In genomic region chr4:124682270-124682669, GRCm38 (mm10) we compare ENCODE assay signal across 14 mouse cellular contexts. TPM values are rescaled to one million over a fixed set of nuclear protein-coding genes. Genes with fewer than 3 reads are reported as not detected.
DNase-seq lines count a peak whose midpoint lies in the region; ATAC-seq and TF ChIP-seq lines count a peak whose summit lies in the region.
"Had no signal": no experiment of that assay in that cellular context is flagged by ENCODE, and none has a peak within 500 bp of the region (broad histone marks: within the 10 kb centered on the region; RNA-seq: fewer than 3 reads in every experiment).

No protein-coding gene starts in this region.

- H3K27me3 ChIP-seq in lung, embryonic 16.5 days (ENCODE audit: control insufficient read depth, insufficient read depth, low read depth, low read length): no peaks in the 10 kb centered on the region
- H3K27me3 ChIP-seq in hindbrain, embryonic 16.5 days (replicated peaks; ENCODE audit: control insufficient read depth, insufficient read depth, low read length): no peaks in the 10 kb centered on the region
- H3K27me3 ChIP-seq: heart, embryonic 13.5 days; limb, embryonic 12.5 days; midbrain, embryonic 12.5 days had no signal

- no peak overlapping the region for H3K4me2 ChIP-seq in lung, embryonic 16.5 days (ENCODE audit: low read depth, low read length)
- no peak overlapping the region for H3K4me2 ChIP-seq in hindbrain, embryonic 16.5 days (ENCODE audit: low read length)
- H3K4me2 ChIP-seq: heart, embryonic 13.5 days; limb, embryonic 12.5 days; midbrain, embryonic 12.5 days had no signal

- H3K9ac ChIP-seq in lung, embryonic 16.5 days (ENCODE audit: low read length): no peak overlapping the region
- no peak overlapping the region for H3K9ac ChIP-seq in hindbrain, embryonic 16.5 days (ENCODE audit: low read depth, low read length)
- H3K9ac ChIP-seq: heart, embryonic 13.5 days; limb, embryonic 12.5 days; midbrain, embryonic 12.5 days had no signal

- no peaks in the 10 kb centered on the region; the same call in 1 of the 2 replicates for H3K4me1 ChIP-seq in lung, embryonic 16.5 days (replicated peaks; ENCODE audit: control insufficient read depth, insufficient read depth, low read length)
- H3K4me1 ChIP-seq in lung, adult 2 months (ENCODE audit: control insufficient read depth, insufficient read depth, low read length): peaks cover 3% of the 10 kb centered on the region; the same call in 1 of the 2 replicates
- no peaks in the 10 kb centered on the region for H3K4me1 ChIP-seq in hindbrain, embryonic 16.5 days (ENCODE audit: control insufficient read depth, insufficient read depth, low read depth, low read length)
- H3K4me1 ChIP-seq: limb, embryonic 12.5 days; midbrain, embryonic 12.5 days had no signal

- WGBS in lung, embryonic 16.5 days: 49% methylated on average over 7 of the region's 7 CpGs
- WGBS in lung, adult 2 months: 42% methylated on average over 7 of the region's 7 CpGs
- WGBS in hindbrain, embryonic 16.5 days: 59% methylated on average over 7 of the region's 7 CpGs

- no peak overlapping the region for H3K4me3 ChIP-seq in lung, embryonic 16.5 days (ENCODE audit: low read length)
- no peak overlapping the region for H3K4me3 ChIP-seq in lung, adult 2 months (replicated peaks; ENCODE audit: extremely low read depth, low read depth, low read length)
- no peak overlapping the region for H3K4me3 ChIP-seq in hindbrain, embryonic 16.5 days (ENCODE audit: low read length)
- H3K4me3 ChIP-seq: heart, embryonic 13.5 days; limb, embryonic 12.5 days; midbrain, embryonic 12.5 days had no signal

- ATAC-seq in lung, embryonic 16.5 days (ENCODE audit: low read depth): peak; percentile 5; the same call in 1 of the 2 replicates
- ATAC-seq in megakaryocyte-erythroid progenitor cell, adult 5-6 weeks (replicated peaks; ENCODE audit: low FRiP score, low TSS enrichment, poor library complexity, severe bottlenecking): 0 out of 2 replicates have a peak, but pooled peaks have one; percentile 26
- ATAC-seq in hindbrain, embryonic 16.5 days: no peak
- ATAC-seq: forebrain, embryonic 14.5 days had no signal

- H3K9me3 ChIP-seq in lung, embryonic 16.5 days (ENCODE audit: control insufficient read depth, low read length): no peaks in the 10 kb centered on the region
- H3K9me3 ChIP-seq in hindbrain, embryonic 16.5 days (ENCODE audit: control insufficient read depth, low read length): no peaks in the 10 kb centered on the region
- H3K9me3 ChIP-seq: heart, embryonic 13.5 days; limb, embryonic 12.5 days; midbrain, embryonic 12.5 days had no signal

- H3K36me3 ChIP-seq in lung, embryonic 16.5 days (ENCODE audit: control insufficient read depth, insufficient read depth, low read length): peaks cover 39% of the 10 kb centered on the region
- H3K36me3 ChIP-seq in hindbrain, embryonic 16.5 days (ENCODE audit: control insufficient read depth, insufficient read depth, low read length): peaks cover 40% of the 10 kb centered on the region

- TF ChIP-seq CTCF in lung, adult 2 months (IDR thresholded peaks at IDR 0.05; ENCODE audit: insufficient read depth, low read length): no peak

- TF ChIP-seq POLR2A in lung, adult 2 months (IDR thresholded peaks at IDR 0.05; ENCODE audit: borderline replicate concordance, extremely low read depth, low read depth, low read length): no peak

- DNase-seq in embryo, embryonic 11 days: peak; percentile 53
- DNase-seq in embryo, embryonic 9.5 days (ENCODE audit: extremely low spot score): no peak
- no peak for DNase-seq in lung, adult 2 months
- DNase-seq in ZHBTc4 (ENCODE audit: low read depth, low spot score): peak; percentile 57
- no peak for DNase-seq in urinary bladder, adult 18-20 months (ENCODE audit: low spot score in 2 of 2)
- DNase-seq: adrenal gland, postnatal 10 days; kidney, postnatal 25 days had no signal

- no peak overlapping the region for H3K27ac ChIP-seq in lung, embryonic 16.5 days (ENCODE audit: low read length)
- no peak overlapping the region for H3K27ac ChIP-seq in hindbrain, embryonic 16.5 days (ENCODE audit: low read depth, low read length)
- H3K27ac ChIP-seq: heart, embryonic 13.5 days; limb, embryonic 12.5 days; midbrain, embryonic 12.5 days had no signal

RNA-seq across cellular contexts. Expression of gene Utp11, which starts 11.1 kb away (rescaled TPM):
- polyA plus RNA-seq in lung, embryonic 16.5 days (2015; fragmentation: Nextera tagmentation; extraction: Ambion mirVana): 52.9 and 59.5 TPM in 2 replicates
- 4.4 and 7.2 TPM in 2 replicates for polyA plus RNA-seq in lung, adult 2 months (2012; rRNA removed)
- 54.9 and 55.0 TPM in 2 replicates for total RNA-seq in megakaryocyte-erythroid progenitor cell, adult 5-6 weeks (2014; fragmentation: Nextera tagmentation)
- 101 and 103 TPM in 2 replicates for total RNA-seq in megakaryocyte-erythroid progenitor cell, adult 5-6 weeks (2017)
- 37.9 TPM in 2 replicates for polyA plus RNA-seq in hindbrain, embryonic 16.5 days (2015; fragmentation: Nextera tagmentation; extraction: Ambion mirVana)

RNA-seq across cellular contexts. Expression of gene Fhl3, which starts 18.2 kb away (rescaled TPM):
- polyA plus RNA-seq in lung, embryonic 16.5 days (2015; fragmentation: Nextera tagmentation; extraction: Ambion mirVana): 6.6 and 8.0 TPM in 2 replicates
- polyA plus RNA-seq in lung, adult 2 months (2012; rRNA removed): 15.1 and 36.7 TPM in 2 replicates
- total RNA-seq in megakaryocyte-erythroid progenitor cell, adult 5-6 weeks (2014; fragmentation: Nextera tagmentation): 3.3 and 5.3 TPM in 2 replicates
- total RNA-seq in megakaryocyte-erythroid progenitor cell, adult 5-6 weeks (2017): 0.42 and 4.1 TPM in 2 replicates
- polyA plus RNA-seq in hindbrain, embryonic 16.5 days (2015; fragmentation: Nextera tagmentation; extraction: Ambion mirVana): 1.5 and 2.1 TPM in 2 replicates

RNA-seq across cellular contexts. Expression of gene Pou3f1, which starts 25.7 kb away (rescaled TPM):
- 0.06 and 0.13 TPM in 2 replicates for polyA plus RNA-seq in lung, embryonic 16.5 days (2015; fragmentation: Nextera tagmentation; extraction: Ambion mirVana)
- 0.16 and 0.22 TPM in 2 replicates for polyA plus RNA-seq in lung, adult 2 months (2012; rRNA removed)
- not detected in 2 replicates for total RNA-seq in megakaryocyte-erythroid progenitor cell, adult 5-6 weeks (2014; fragmentation: Nextera tagmentation)
- total RNA-seq in megakaryocyte-erythroid progenitor cell, adult 5-6 weeks (2017): 0.23 TPM in 1 of 2 replicates, not detected in the other
- 3.0 and 6.7 TPM in 2 replicates for polyA plus RNA-seq in hindbrain, embryonic 16.5 days (2015; fragmentation: Nextera tagmentation; extraction: Ambion mirVana)

RNA-seq across cellular contexts. Expression of gene Sf3a3, which starts 32.3 kb away (rescaled TPM):
- 122 and 134 TPM in 2 replicates for polyA plus RNA-seq in lung, embryonic 16.5 days (2015; fragmentation: Nextera tagmentation; extraction: Ambion mirVana)
- polyA plus RNA-seq in lung, adult 2 months (2012; rRNA removed): 8.1 and 11.5 TPM in 2 replicates
- total RNA-seq in megakaryocyte-erythroid progenitor cell, adult 5-6 weeks (2014; fragmentation: Nextera tagmentation): 99.2 and 101 TPM in 2 replicates
- 208 and 222 TPM in 2 replicates for total RNA-seq in megakaryocyte-erythroid progenitor cell, adult 5-6 weeks (2017)
- polyA plus RNA-seq in hindbrain, embryonic 16.5 days (2015; fragmentation: Nextera tagmentation; extraction: Ambion mirVana): 86.1 and 93.2 TPM in 2 replicates

RNA-seq across cellular contexts. Expression of gene Inpp5b, which starts 59.4 kb away (rescaled TPM):
- polyA plus RNA-seq in lung, embryonic 16.5 days (2015; fragmentation: Nextera tagmentation; extraction: Ambion mirVana): 36.0 and 40.3 TPM in 2 replicates
- 62.1 and 93.3 TPM in 2 replicates for polyA plus RNA-seq in lung, adult 2 months (2012; rRNA removed)
- total RNA-seq in megakaryocyte-erythroid progenitor cell, adult 5-6 weeks (2014; fragmentation: Nextera tagmentation): 77.5 and 89.7 TPM in 2 replicates
- 43.6 and 56.5 TPM in 2 replicates for total RNA-seq in megakaryocyte-erythroid progenitor cell, adult 5-6 weeks (2017)
- polyA plus RNA-seq in hindbrain, embryonic 16.5 days (2015; fragmentation: Nextera tagmentation; extraction: Ambion mirVana): 18.4 and 23.7 TPM in 2 replicates

Comparison
In these comparisons a context has a peak if more than half of its experiments do, and no peak if none do; other contexts are left out.
1. DNase-seq: peak in embryo, embryonic 11 days (single experiment) and ZHBTc4 (single experiment); none in embryo, embryonic 9.5 days (single experiment), lung, adult 2 months (single experiment) and urinary bladder, adult 18-20 months (0 of 2).